Mouse (Mus musculus): ENCODE data around the gene Unc13b.

- TF ChIP-seq GATA1 (IDR thresholded peaks at IDR 0.05; ENCODE audit: borderline replicate concordance, low read length) (no peak), FLI1 (IDR thresholded peaks at IDR 0.05; ENCODE audit: low read length) (no peak)
These were observed 32.4 kb downstream of the Unc13b start for GRCm38 (mm10) chr4:43091183-43091582.
